Mouse (Mus musculus) heart, embryonic 10.5 days (tissue): ENCODE measurements at regions not wholly inside any gene's neighbourhood (a gene's known extent, or its start where the extent isn't known, plus 50 kb on each side); places are given as distances from the start of the nearest gene placed in this dataset.

Experiments used
- DNase-seq: peaks from one replicate; pipeline ENCODE4 v3.0.0-alpha.2; 2017; ENCODE audit warnings: low spot score
- H3K27ac ChIP-seq: fragments of 300-500 bp; sonication (generic); 2 replicates; pipeline ENCODE4 v1.5.1; 2016; ENCODE audit warnings: mild to moderate bottlenecking
- H3K27me3 ChIP-seq: fragments of 300-500 bp; sonication (generic); 2 replicates; pipeline ENCODE4 v1.6.1; 2016; ENCODE audit warnings: mild to moderate bottlenecking; ENCODE audit not compliant: poor library complexity, insufficient read depth, severe bottlenecking
- H3K36me3 ChIP-seq: fragments of 300-500 bp; sonication (generic); 2 replicates; pipeline ENCODE4 v1.6.1; 2016; ENCODE audit warnings: mild to moderate bottlenecking, moderate library complexity
- H3K4me1 ChIP-seq: fragments of 300-500 bp; sonication (generic); 2 replicates; pipeline ENCODE4 v1.6.1; 2016; ENCODE audit warnings: mild to moderate bottlenecking
- H3K4me3 ChIP-seq: fragments of 300-500 bp; sonication (generic); 2 replicates; pipeline ENCODE4 v1.5.1; 2016; ENCODE audit warnings: mild to moderate bottlenecking, moderate library complexity
- H3K9me3 ChIP-seq: fragments of 300-500 bp; sonication (generic); 2 replicates; pipeline ENCODE4 v1.6.1; 2016; ENCODE audit warnings: mild to moderate bottlenecking, moderate library complexity
- WGBS: fragments of 180-500 bp; shearing (Covaris S2); methylation state at CpG from one replicate; pipeline ENCODE4 v1.1.7; 2016; 5-methylcytosine and 5-hydroxymethylcytosine counted together

DNA sequence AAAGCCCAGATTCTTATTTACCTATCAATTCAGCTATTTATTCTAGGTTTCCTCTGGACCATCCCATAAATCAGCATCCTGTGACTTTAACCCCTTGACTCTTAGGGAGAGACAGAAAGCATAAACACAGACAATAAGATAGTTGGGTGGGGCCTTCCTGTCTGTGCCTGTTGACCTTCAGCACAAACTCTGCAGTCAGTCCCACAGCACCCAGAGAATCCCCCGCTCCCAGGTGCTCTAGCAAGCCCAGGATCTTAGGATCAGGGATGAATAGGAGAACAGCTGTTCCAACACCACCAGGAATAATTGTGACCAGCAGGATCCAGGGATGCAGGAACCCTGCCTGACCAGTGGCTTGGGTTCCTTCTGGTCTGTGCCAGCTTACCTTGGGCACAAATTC lies 107.8 kb downstream of the Basp1 start:
- no peaks in the 10 kb centered on the region for H3K9me3 ChIP-seq
- H3K4me3 ChIP-seq, result no peak overlapping the region
- H3K27me3 ChIP-seq, result no peaks in the 10 kb centered on the region
- 73% methylated on average over 1 of the region's 1 CpGs for WGBS
- DNase-seq, result no peak
- 0 out of 2 replicates have a peak, but pooled peaks cover 3% of the 10 kb centered on the region for H3K4me1 ChIP-seq
- no peaks in the 10 kb centered on the region for H3K36me3 ChIP-seq
- no peak overlapping the region for H3K27ac ChIP-seq

DNA sequence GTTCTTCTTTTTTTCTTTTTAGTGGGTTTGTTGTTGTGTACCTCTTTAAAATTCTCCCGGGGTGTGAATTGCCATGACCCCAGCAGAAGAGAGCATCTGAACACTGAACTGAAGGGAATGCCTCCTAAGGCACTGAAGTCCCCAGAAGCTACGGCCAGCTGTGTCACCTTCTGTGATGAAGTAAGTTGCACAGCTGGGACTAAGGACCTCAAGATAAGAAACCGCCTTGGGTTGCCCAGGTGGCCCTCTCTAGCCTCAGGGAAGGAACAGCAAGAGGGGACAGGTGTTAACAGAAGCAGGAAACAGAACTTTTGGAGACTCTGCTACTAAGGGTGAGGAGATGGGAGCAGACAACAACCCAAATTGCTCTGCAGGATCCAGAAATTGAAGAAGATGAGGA lies 110.2 kb downstream of the Basp1 start:
- 41% methylated on average over 3 of the region's 3 CpGs for WGBS
- Histone ChIP-seq H3K9me3 (no peaks in the 10 kb centered on the region), H3K4me3 (no peak overlapping the region), H3K4me1 (0 out of 2 replicates have a peak, but pooled peaks cover 3% of the 10 kb centered on the region), H3K27ac (no peak overlapping the region), H3K27me3 (no peaks in the 10 kb centered on the region), H3K36me3 (no peaks in the 10 kb centered on the region)
- no peak for DNase-seq

DNA sequence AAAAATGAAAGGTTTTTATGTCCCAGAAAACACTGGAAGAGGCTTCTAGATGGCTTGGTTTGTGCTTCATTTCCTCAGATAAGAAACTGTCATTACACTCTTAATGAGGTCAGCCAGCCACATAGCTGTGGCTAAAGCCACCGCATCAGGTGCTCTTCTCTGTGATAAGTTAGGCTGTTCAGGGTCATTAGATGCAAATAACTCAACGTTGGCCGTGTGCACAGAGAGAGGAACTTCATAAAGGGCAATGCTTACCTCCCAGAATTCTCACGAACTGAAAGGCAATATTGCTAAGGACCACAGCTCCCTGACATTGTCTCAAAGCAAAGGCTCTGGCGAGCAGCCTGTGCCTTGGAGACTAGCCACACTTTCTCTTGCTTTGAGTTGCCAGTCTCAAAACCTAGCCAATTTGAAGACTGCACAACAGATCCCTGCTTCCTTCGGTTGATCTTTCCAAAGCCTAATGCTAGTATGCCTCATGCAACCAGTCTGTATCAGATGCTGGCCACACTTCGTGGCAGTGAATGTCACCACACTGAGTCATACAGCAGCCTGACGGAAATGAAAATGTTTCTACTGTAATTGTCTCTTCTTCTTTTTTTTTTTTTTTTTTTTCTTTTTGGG lies 110.8 kb downstream of the Basp1 start:
- Histone ChIP-seq H3K27ac (no peak overlapping the region), H3K4me3 (no peak overlapping the region), H3K4me1 (0 out of 2 replicates have a peak, but pooled peaks cover 3% of the 10 kb centered on the region), H3K27me3 (no peaks in the 10 kb centered on the region), H3K9me3 (no peaks in the 10 kb centered on the region), H3K36me3 (no peaks in the 10 kb centered on the region)
- WGBS, result 45% methylated on average over 8 of the region's 8 CpGs
- DNase-seq, result no peak

DNA sequence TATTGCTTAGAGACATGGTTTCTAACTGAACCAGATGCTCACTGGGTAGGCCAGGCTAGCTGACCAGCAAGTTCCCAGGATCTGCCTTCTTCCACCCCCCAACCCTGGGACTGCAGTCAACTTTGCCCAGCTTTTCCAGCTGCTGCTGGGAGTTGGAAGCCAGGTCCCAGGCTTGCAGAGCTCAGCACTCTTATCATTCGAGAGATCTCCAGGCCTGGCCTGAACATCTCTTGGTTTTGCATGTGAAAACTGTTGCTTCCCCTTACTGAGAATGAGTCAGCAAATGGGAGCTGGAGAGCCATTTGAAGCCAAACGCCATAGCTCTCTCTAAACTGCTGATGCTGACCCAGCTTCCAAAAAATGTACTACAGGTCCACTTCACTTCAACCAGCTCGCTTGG lies 111.8 kb downstream of the Basp1 start:
- H3K4me3 ChIP-seq, result no peak overlapping the region
- DNase-seq, result no peak
- no peaks in the 10 kb centered on the region for H3K36me3 ChIP-seq
- H3K27me3 ChIP-seq, result no peaks in the 10 kb centered on the region
- H3K4me1 ChIP-seq, result 0 out of 2 replicates have a peak, but pooled peaks cover 3% of the 10 kb centered on the region
- H3K9me3 ChIP-seq, result no peaks in the 10 kb centered on the region
- no peak overlapping the region for H3K27ac ChIP-seq
- WGBS, result 54% methylated on average over 3 of the region's 3 CpGs

DNA sequence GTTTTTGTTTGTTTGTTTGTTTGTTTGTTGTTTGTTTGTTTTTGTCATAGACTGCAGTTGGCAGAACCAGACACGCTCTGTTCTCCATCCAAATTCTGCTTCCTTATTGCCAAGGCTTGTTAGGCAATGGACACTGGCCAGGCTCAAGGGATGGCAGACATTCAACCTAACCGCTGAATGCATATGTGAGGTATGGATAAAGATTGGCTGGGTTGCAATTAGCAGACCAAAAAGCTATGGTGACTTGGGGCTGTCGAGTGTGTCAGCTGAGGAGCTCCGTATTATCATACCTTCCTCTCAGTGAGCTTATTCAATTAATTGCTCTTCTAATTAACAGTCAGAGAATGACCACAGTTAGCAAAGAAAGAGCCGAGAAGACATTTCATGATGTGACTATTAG lies 116.3 kb downstream of the Basp1 start:
- 77% methylated on average over 5 of the region's 5 CpGs for WGBS

DNA sequence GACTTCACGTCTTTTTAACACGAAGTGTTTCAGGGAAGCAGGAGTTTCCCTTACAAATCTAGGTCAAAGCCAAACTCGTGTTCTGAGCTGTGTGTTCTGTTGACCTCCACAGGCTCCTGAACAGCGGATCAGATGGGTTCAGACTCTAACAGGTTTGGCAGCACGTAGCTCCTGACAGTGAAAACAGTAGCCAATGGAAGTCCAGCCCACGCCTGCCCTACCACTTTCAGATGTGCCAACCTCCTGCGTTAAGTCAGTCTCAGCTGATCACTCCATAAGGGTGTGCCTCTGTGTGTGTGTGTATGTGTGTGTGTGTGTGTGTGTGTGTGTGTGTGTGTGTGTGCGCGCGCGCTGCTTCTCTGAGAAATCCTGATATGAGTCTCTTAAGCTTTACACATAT lies 116.8 kb downstream of the Basp1 start:
- Histone ChIP-seq H3K9me3 (no peaks in the 10 kb centered on the region), H3K4me3 (no peak overlapping the region), H3K36me3 (no peaks in the 10 kb centered on the region), H3K4me1 (no peaks in the 10 kb centered on the region), H3K27ac (no peak overlapping the region), H3K27me3 (no peaks in the 10 kb centered on the region)
- DNase-seq, result no peak
- 85% methylated on average over 11 of the region's 11 CpGs for WGBS

More for the DNA sequence above, 116.3 kb downstream of the Basp1 start:
- Histone ChIP-seq H3K27ac (no peak overlapping the region), H3K36me3 (no peaks in the 10 kb centered on the region), H3K4me1 (no peaks in the 10 kb centered on the region), H3K9me3 (no peaks in the 10 kb centered on the region), H3K27me3 (no peaks in the 10 kb centered on the region), H3K4me3 (no peak overlapping the region)
- DNase-seq, result no peak

DNA sequence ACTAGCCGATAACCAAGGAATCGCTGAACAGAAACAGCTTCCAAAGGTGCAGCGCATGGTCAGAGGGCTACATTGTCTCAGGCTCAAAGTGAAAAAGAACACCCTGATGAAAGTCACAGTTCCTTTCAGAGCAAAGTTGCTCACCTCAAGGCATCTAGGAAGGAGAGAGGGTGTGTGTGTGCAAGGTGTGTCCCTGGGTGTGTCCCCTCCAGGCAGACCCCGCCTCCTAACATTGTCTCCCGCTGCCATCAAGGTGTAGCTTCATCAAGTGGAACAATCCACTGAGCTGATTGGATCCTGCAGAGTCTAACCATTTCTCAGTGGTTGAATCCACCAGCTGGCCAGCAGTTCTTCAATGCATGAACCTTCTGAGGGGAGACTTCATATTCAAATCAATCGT lies 117.8 kb downstream of the Basp1 start:
- no peak for DNase-seq
- Histone ChIP-seq H3K36me3 (no peaks in the 10 kb centered on the region), H3K4me1 (no peaks in the 10 kb centered on the region), H3K9me3 (no peaks in the 10 kb centered on the region), H3K4me3 (no peak overlapping the region), H3K27ac (no peak overlapping the region), H3K27me3 (no peaks in the 10 kb centered on the region)
- WGBS, result 93% methylated on average over 6 of the region's 6 CpGs

DNA sequence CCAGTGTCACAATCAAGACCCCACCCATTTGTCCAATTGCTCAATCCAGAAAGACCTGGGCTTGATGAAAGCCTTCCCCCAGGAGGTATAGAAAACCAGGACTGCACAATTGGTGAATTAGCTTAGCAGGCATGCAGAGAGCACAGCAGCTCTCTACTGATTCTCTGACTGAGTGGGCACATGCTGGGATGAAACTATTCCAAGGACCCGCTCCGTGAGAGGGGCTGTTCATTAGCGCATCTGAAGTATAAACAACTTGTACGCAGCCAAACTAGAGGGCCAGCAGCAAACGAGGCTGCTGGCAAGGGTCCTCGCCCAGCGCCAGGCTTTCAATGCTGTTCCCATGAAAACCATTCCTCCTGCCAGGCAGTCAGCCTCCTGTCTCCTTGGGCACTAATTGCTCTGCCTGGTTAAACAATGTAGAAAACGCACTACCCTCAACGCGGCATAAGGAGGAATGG lies 122.3 kb downstream of the Basp1 start:
- no peaks in the 10 kb centered on the region for H3K9me3 ChIP-seq
- 77% methylated on average over 10 of the region's 10 CpGs for WGBS

DNA sequence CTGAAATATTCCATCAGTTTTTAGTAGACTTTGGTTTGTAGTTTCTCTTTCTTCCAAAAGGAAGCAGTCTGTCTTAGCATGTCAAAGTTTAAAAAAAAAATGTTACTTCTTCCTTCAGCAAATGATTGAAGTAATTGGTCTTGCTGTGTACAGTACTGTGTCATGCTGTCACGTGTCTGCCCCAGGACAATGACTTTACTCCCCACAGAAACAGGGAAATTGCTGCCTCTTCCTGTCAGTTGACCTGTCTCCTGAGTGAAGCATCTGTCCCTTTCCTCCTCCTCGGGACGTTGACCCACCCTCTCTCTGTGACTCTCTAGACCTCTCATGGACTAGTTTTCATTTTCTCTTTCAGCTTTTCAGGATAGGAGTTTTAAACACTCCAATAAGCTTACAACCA lies 125.7 kb downstream of the Basp1 start:
- DNase-seq, result no peak
- H3K27ac ChIP-seq, result no peak overlapping the region
- 51% methylated on average over 3 of the region's 3 CpGs for WGBS
- no peaks in the 10 kb centered on the region for H3K36me3 ChIP-seq
- no peaks in the 10 kb centered on the region for H3K4me1 ChIP-seq
- H3K4me3 ChIP-seq, result no peak overlapping the region
- no peaks in the 10 kb centered on the region for H3K9me3 ChIP-seq
- no peaks in the 10 kb centered on the region for H3K27me3 ChIP-seq

More for the DNA sequence above, 122.3 kb downstream of the Basp1 start:
- H3K36me3 ChIP-seq, result no peaks in the 10 kb centered on the region
- no peak overlapping the region for H3K27ac ChIP-seq
- no peak for DNase-seq
- H3K4me1 ChIP-seq, result no peaks in the 10 kb centered on the region
- no peaks in the 10 kb centered on the region for H3K27me3 ChIP-seq
- H3K4me3 ChIP-seq, result no peak overlapping the region

DNA sequence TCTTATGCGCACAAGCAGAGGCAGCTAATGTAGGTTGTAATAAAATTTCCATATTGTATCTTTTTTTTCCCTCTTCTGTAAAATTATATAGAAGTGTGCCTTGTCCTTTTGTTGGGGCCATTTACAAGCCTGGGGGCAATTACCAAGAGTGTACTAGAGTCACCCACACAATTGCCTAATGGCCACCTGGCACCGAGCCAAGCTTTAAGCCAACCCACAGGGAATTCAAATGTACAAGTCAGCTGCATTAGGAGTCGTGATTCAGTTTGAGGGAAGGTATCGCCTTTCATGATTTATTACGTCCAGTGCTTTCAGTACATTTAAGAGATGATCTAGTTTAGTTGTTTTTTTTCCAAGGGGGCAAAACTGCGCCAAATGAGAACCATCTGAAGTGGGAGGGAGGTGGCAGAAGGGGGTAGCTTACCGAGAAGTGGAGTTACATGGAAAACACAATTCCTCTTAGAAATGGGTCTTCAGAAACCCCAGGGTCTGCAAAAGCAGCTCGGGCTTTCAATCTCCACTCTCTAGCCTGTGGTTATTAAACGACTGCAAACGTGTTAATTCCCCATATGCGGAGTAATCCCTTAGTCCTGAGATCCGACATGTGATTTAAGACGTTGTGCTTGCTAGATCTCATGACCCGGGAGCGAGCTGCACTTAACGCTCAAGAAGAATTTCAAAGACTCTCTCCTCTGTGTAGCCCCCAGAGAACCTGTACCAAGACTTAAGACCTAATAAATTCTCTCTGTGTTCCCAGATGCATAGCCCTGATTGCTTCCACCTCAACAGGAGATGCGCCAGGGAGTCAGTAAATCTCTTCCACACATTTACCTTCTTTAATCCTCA lies 129.0 kb downstream of the Basp1 start:
- Histone ChIP-seq H3K27me3 (no peaks in the 10 kb centered on the region), H3K36me3 (no peaks in the 10 kb centered on the region), H3K4me3 (no peak overlapping the region), H3K4me1 (no peaks in the 10 kb centered on the region), H3K27ac (no peak overlapping the region), H3K9me3 (no peaks in the 10 kb centered on the region)
- WGBS, result 77% methylated on average over 17 of the region's 17 CpGs
- DNase-seq, result no peak

DNA sequence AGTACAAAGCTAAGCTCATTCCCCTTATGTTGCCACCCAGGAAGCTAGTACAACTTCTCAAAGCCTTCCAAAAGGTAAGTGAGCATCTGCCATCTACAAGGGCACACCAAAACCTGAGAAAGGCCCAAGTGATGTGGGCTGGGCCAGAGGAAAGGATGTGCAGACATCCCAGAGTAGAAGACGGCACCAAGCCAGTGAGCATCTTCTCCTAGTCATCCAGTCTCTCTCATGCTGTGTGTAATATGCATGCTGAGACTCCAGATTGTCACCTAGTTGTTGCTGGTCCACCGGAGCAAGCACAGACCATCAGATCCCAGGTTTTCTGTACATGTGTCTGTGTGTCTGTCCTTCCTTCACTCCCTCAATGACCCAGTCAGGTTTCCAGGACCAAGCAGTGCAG lies 129.9 kb downstream of the Basp1 start:
- Histone ChIP-seq H3K4me3 (no peak overlapping the region), H3K9me3 (no peaks in the 10 kb centered on the region), H3K4me1 (no peaks in the 10 kb centered on the region), H3K27me3 (no peaks in the 10 kb centered on the region), H3K36me3 (no peaks in the 10 kb centered on the region), H3K27ac (no peak overlapping the region)
- WGBS, result 82% methylated on average over 2 of the region's 2 CpGs
- no peak for DNase-seq

DNA sequence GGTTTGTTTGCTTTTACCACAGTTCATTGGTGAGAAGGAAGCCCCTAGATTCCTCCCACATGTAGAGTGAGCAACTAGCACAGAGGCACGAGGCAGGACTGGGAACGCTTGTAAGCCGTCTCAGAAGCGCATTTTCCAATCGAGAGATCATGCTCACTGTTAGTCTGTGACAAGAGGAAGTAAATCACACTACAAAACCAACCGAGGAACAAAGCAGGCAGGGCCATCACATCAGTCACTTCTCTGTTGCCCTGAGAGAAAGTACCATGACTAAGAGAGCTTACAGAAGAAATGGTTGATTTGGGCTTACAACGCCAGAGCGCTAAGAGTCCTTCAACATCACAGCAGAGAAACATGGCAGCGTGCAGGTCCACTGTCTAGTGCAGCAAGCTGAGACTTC lies 131.2 kb downstream of the Basp1 start:
- DNase-seq, result no peak
- WGBS, result 78% methylated on average over 9 of the region's 9 CpGs

DNA sequence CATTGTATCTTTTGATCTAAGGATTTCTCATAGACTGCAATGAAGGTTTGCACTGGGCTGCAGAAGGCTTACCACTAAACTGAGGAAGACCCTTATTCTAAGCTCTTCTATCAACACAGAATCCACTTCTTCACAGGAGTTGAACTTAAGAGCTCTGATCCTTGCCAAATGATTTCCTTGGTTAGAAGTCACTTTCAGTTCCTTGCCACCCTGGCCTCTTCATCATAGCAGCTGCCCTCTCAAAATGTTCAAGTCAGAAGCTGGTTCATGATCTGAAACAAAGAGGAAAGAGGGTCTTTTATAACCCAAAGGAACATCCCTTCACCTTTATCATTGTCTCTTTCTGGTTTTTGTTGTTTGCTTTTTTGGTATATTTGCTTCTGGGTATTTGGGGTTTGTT lies 131.6 kb downstream of the Basp1 start:
- Histone ChIP-seq H3K36me3 (no peaks in the 10 kb centered on the region), H3K9me3 (no peaks in the 10 kb centered on the region), H3K27me3 (no peaks in the 10 kb centered on the region), H3K4me1 (no peaks in the 10 kb centered on the region), H3K27ac (no peak overlapping the region), H3K4me3 (no peak overlapping the region)
- no peak for DNase-seq

More for the DNA sequence above, 131.2 kb downstream of the Basp1 start:
- Histone ChIP-seq H3K27ac (no peak overlapping the region), H3K27me3 (no peaks in the 10 kb centered on the region), H3K4me3 (no peak overlapping the region), H3K4me1 (no peaks in the 10 kb centered on the region), H3K9me3 (no peaks in the 10 kb centered on the region), H3K36me3 (no peaks in the 10 kb centered on the region)
